Mouse (Mus musculus) cerebellum, postnatal 14 days (tissue): ENCODE data around the gene Osr1.

ENCODE experiments used
- DNase-seq, 2 experiments: peaks; one replicate each; pipeline ENCODE4 v3.0.0; 2021; ENCODE audit warnings: mixed read lengths in 2 of 2

The Osr1 gene

GRCm38 (mm10) chr12:9587732-9588131, 17.8 kb downstream of the Osr1 start:
- DNase-seq, result no peak

- no peak for DNase-seq
Measured at GRCm38 (mm10) chr12:9589561-9590134, 19.7 kb downstream of the Osr1 start.

GRCm38 (mm10) chr12:9591141-9591540, 21.2 kb downstream of the Osr1 start:
- DNase-seq, result no peak

GRCm38 (mm10) chr12:9598219-9598618, 28.3 kb downstream of the Osr1 start:
- DNase-seq, result no peak
